Mouse (Mus musculus): ENCODE results near the gene Sh3pxd2b. TPM values are rescaled to one million over a fixed set of nuclear protein-coding genes. Genes with fewer than 3 reads are reported as not detected.

Sh3pxd2b gene
- polyA plus RNA-seq, 1 experiment from 2014 or later = 25.5 TPM

DNA sequence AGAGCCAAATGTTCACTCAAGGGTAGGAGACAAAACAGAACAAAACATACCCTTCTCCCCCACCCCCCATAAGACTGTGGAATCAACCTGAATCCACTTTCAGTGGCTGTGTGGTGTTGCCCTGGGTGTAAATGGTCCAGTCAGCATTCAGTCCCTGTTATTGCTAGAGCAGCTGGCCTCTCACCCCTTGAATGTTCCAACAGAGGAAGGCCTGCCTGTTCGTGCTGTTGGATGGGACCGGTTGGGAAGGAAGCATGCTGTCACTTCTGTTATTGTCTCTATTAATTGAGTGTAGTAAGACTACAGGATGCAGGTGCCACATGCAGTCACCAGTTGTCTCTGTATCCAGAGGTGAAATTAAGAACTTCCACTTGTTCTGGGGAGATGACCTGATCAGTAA is 40.4 kb downstream of the Sh3pxd2b start:
- H3K4me2 ChIP-seq (ENCODE audit: low read depth, severe bottlenecking) = no peak overlapping the region
- no peak for DNase-seq (ENCODE audit: low spot score)
- H3K4me1 ChIP-seq (ENCODE audit: control insufficient read depth, insufficient read depth, low read length) = no peaks in the 10 kb centered on the region
- H3K36me3 ChIP-seq (ENCODE audit: control insufficient read depth, insufficient read depth, low read length) = peaks cover 2% of the 10 kb centered on the region; the same call in 1 of the 2 replicates
- H3K27me3 ChIP-seq (ENCODE audit: control insufficient read depth, insufficient read depth, low read length) = no peaks in the 10 kb centered on the region
- no peaks in the 10 kb centered on the region for H3K9me3 ChIP-seq (ENCODE audit: control insufficient read depth, low read length)
- H3K27ac ChIP-seq (replicated peaks; ENCODE audit: low read depth, low read length) = no peak overlapping the region
- H3K4me3 ChIP-seq (ENCODE audit: low read depth, low read length) = no peak overlapping the region
- 90% methylated on average over 2 of the region's 2 CpGs for WGBS
- no peak for ATAC-seq (ENCODE audit: insufficient number of reproducible peaks, low FRiP score, low TSS enrichment, low read depth)
- no peak overlapping the region for H3K9ac ChIP-seq (ENCODE audit: low read length)

DNA sequence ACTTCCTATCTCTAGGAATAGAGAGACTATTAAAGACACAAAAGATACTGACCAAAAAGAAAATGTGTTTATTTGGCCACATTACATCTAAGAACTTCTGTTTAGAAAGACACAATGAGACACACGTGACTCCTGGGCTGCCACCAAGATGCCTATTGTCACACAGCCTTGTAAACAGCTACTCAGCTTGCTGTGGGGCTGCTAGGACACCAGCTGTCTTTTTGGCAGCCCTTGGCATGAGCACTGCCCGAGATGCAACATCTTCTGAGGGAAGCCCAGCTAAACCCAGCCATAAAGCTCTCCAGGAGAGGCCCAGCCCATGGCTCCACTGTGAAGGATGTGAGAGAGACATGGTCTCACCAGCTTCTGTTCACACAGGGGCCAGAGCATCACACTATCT is 45.5 kb downstream of the Sh3pxd2b start:
- no peak overlapping the region for H3K27ac ChIP-seq (replicated peaks; ENCODE audit: low read depth, low read length)
- H3K4me2 ChIP-seq (ENCODE audit: low read depth, severe bottlenecking) = no peak overlapping the region
- H3K27me3 ChIP-seq (ENCODE audit: control insufficient read depth, insufficient read depth, low read length) = no peaks in the 10 kb centered on the region
- no peaks in the 10 kb centered on the region for H3K9me3 ChIP-seq (ENCODE audit: control insufficient read depth, low read length)
- 70% methylated on average over 2 of the region's 2 CpGs for WGBS
- ATAC-seq (ENCODE audit: insufficient number of reproducible peaks, low FRiP score, low TSS enrichment, low read depth) (no peak), DNase-seq (ENCODE audit: low spot score) (no peak)
- no peak overlapping the region for H3K4me3 ChIP-seq (ENCODE audit: low read depth, low read length)
- no peak overlapping the region for H3K9ac ChIP-seq (ENCODE audit: low read length)
- no peaks in the 10 kb centered on the region for H3K4me1 ChIP-seq (ENCODE audit: control insufficient read depth, insufficient read depth, low read length)
- peaks cover 7% of the 10 kb centered on the region; the same call in 1 of the 2 replicates for H3K36me3 ChIP-seq (ENCODE audit: control insufficient read depth, insufficient read depth, low read length)

DNA sequence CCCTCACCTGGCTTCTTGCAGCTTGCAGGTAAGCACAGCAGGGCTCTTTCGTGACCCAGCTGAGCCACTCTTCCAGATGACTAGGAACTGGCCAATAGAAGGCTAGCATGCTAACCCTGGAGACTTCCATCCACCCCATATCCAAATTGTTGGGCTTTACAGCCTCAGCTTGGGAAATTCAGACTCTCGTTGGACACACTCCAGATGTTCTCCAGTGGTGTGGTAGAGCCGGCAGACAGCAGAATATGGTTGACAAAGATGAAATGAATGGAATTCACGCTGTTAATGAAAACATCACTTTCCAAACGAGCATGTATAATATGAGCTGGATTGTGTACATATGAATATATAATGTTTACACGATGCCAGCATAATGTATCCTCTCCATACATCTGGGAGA is 48.2 kb downstream of the Sh3pxd2b start:
- peaks cover 7% of the 10 kb centered on the region; the same call in 1 of the 2 replicates for H3K36me3 ChIP-seq (ENCODE audit: control insufficient read depth, insufficient read depth, low read length)
- no peak overlapping the region for H3K27ac ChIP-seq (replicated peaks; ENCODE audit: low read depth, low read length)
- H3K9ac ChIP-seq (ENCODE audit: low read length) = no peak overlapping the region
- no peak for ATAC-seq (ENCODE audit: insufficient number of reproducible peaks, low FRiP score, low TSS enrichment, low read depth)
- H3K4me3 ChIP-seq (ENCODE audit: low read depth, low read length) = no peak overlapping the region
- WGBS = 84% methylated on average over 6 of the region's 6 CpGs
- no peak for DNase-seq (ENCODE audit: low spot score)
- no peaks in the 10 kb centered on the region for H3K4me1 ChIP-seq (ENCODE audit: control insufficient read depth, insufficient read depth, low read length)
- H3K27me3 ChIP-seq (ENCODE audit: control insufficient read depth, insufficient read depth, low read length) = no peaks in the 10 kb centered on the region
- no peaks in the 10 kb centered on the region for H3K9me3 ChIP-seq (ENCODE audit: control insufficient read depth, low read length)
- no peak overlapping the region for H3K4me2 ChIP-seq (ENCODE audit: low read depth, severe bottlenecking)

DNA sequence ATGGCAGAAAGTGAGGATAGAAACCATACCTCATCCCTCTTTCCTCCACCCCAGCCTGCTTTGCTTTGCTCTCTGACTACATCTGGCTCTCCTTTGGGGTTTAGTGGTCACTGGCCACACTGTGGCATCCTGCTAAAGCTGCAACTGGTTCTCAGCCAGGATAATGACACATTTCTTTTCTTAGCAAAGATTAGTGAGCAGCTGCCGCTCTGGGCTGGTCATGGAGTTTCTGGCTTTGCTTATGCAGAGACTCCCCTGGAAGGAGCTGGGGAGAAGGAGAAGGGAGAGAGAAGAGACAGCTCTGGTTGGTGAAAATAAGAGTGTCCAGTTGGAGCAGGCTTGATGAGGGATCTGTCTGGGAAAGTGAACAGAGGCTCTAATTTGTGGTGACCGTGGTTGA is 50.8 kb downstream of the Sh3pxd2b start:
- Histone ChIP-seq H3K9ac (ENCODE audit: low read length) (no peak overlapping the region), H3K4me2 (ENCODE audit: low read depth, severe bottlenecking) (no peak overlapping the region), H3K9me3 (ENCODE audit: control insufficient read depth, low read length) (no peaks in the 10 kb centered on the region), H3K4me3 (ENCODE audit: low read depth, low read length) (no peak overlapping the region), H3K27me3 (ENCODE audit: control insufficient read depth, insufficient read depth, low read length) (no peaks in the 10 kb centered on the region), H3K36me3 (ENCODE audit: control insufficient read depth, insufficient read depth, low read length) (peaks cover 7% of the 10 kb centered on the region; the same call in 1 of the 2 replicates), H3K4me1 (ENCODE audit: control insufficient read depth, insufficient read depth, low read length) (no peaks in the 10 kb centered on the region), H3K27ac (replicated peaks; ENCODE audit: low read depth, low read length) (no peak overlapping the region)
- DNase-seq (ENCODE audit: low spot score) = no peak
- ATAC-seq (ENCODE audit: insufficient number of reproducible peaks, low FRiP score, low TSS enrichment, low read depth) = no peak
- 65% methylated on average over 2 of the region's 2 CpGs for WGBS

DNA sequence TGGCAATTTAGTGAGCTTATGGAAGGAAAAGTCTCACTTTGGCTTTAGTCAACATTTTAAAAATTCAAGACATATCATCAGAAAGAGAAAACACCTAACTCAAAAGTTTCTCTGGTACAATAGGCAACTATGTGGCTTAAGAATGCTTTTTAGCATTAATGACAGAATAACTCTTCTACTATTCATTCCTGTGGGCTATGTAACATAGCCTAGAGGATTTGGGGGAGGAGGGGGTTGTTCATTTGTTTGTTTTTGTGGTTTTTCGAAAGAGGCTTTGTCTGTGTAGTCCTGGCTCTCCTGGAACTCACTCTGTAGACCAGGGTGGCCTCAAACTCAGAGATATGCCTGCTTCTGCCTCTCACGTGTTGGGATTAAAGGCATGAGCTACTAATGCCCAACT is 51.6 kb downstream of the Sh3pxd2b start:
- no peak overlapping the region for H3K4me3 ChIP-seq (ENCODE audit: low read depth, low read length)
- H3K9me3 ChIP-seq (ENCODE audit: control insufficient read depth, low read length) = no peaks in the 10 kb centered on the region
- no peak overlapping the region for H3K9ac ChIP-seq (ENCODE audit: low read length)
- peaks cover 3% of the 10 kb centered on the region; the same call in 1 of the 2 replicates for H3K36me3 ChIP-seq (ENCODE audit: control insufficient read depth, insufficient read depth, low read length)
- no peaks in the 10 kb centered on the region for H3K4me1 ChIP-seq (ENCODE audit: control insufficient read depth, insufficient read depth, low read length)
- ATAC-seq (ENCODE audit: insufficient number of reproducible peaks, low FRiP score, low TSS enrichment, low read depth) = no peak
- 85% methylated on average over 2 of the region's 2 CpGs for WGBS
- no peaks in the 10 kb centered on the region for H3K27me3 ChIP-seq (ENCODE audit: control insufficient read depth, insufficient read depth, low read length)
- no peak overlapping the region for H3K4me2 ChIP-seq (ENCODE audit: low read depth, severe bottlenecking)
- DNase-seq (ENCODE audit: low spot score) = no peak
- no peak overlapping the region for H3K27ac ChIP-seq (replicated peaks; ENCODE audit: low read depth, low read length)

DNA sequence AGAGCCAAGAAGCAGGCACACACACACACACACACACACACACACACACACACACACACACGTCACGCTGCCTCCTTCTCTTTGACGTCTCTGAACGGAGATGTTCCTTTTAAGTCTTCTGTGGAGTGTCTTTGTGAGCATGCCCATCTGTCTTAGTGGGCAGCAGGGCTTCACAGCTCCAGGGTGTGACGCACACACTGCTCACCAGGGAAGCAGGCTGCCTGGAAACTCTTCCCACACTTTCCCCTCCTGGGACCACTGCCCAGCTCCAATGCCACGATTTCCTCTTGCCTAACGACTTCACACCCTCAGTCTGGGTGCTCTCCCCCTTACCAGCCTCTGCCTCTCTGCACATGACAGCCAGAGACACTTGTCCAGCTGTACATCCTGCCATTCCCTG is 55.1 kb downstream of the Sh3pxd2b start:
- ATAC-seq (ENCODE audit: insufficient number of reproducible peaks, low FRiP score, low TSS enrichment, low read depth) = no peak
- Histone ChIP-seq H3K4me3 (ENCODE audit: low read depth, low read length) (no peak overlapping the region), H3K4me2 (ENCODE audit: low read depth, severe bottlenecking) (no peak overlapping the region), H3K27ac (replicated peaks; ENCODE audit: low read depth, low read length) (no peak overlapping the region), H3K4me1 (ENCODE audit: control insufficient read depth, insufficient read depth, low read length) (no peaks in the 10 kb centered on the region), H3K27me3 (ENCODE audit: control insufficient read depth, insufficient read depth, low read length) (no peaks in the 10 kb centered on the region), H3K36me3 (ENCODE audit: control insufficient read depth, insufficient read depth, low read length) (peaks cover 4% of the 10 kb centered on the region; the same call in 1 of the 2 replicates), H3K9me3 (ENCODE audit: control insufficient read depth, low read length) (no peaks in the 10 kb centered on the region), H3K9ac (ENCODE audit: low read length) (no peak overlapping the region)
- 65% methylated on average over 7 of the region's 7 CpGs for whole genome bisulfite sequencing
- DNase-seq (ENCODE audit: low spot score) = no peak

DNA sequence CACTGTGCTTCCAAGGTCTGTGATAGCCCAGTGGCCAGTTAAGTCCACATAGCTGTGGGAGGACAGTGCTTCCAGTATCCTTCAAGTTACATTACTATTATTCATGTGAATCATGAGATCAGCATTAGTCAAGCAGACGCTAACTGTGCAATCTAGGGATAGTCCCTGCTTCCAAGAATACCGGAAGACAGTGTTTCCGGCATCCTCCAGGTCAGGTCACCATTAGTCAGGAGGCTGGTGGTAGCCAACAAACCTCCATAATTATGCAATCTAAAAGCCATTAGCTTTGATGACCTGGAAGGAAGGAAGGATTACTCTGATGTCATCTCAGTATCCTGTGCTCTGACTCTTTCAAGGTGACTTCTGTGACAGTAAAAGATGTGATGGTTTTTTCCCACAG is 57.1 kb downstream of the Sh3pxd2b start:
- Histone ChIP-seq H3K27me3 (ENCODE audit: control insufficient read depth, insufficient read depth, low read length) (no peaks in the 10 kb centered on the region), H3K4me2 (ENCODE audit: low read depth, severe bottlenecking) (no peak overlapping the region), H3K36me3 (ENCODE audit: control insufficient read depth, insufficient read depth, low read length) (peaks cover 6% of the 10 kb centered on the region; the same call in 1 of the 2 replicates), H3K4me1 (ENCODE audit: control insufficient read depth, insufficient read depth, low read length) (no peaks in the 10 kb centered on the region), H3K9ac (ENCODE audit: low read length) (no peak overlapping the region), H3K9me3 (ENCODE audit: control insufficient read depth, low read length) (no peaks in the 10 kb centered on the region), H3K27ac (replicated peaks; ENCODE audit: low read depth, low read length) (no peak overlapping the region), H3K4me3 (ENCODE audit: low read depth, low read length) (no peak overlapping the region)
- WGBS = 84% methylated on average over 3 of the region's 3 CpGs
- DNase-seq (ENCODE audit: low spot score) (no peak), ATAC-seq (ENCODE audit: insufficient number of reproducible peaks, low FRiP score, low TSS enrichment, low read depth) (no peak)

DNA sequence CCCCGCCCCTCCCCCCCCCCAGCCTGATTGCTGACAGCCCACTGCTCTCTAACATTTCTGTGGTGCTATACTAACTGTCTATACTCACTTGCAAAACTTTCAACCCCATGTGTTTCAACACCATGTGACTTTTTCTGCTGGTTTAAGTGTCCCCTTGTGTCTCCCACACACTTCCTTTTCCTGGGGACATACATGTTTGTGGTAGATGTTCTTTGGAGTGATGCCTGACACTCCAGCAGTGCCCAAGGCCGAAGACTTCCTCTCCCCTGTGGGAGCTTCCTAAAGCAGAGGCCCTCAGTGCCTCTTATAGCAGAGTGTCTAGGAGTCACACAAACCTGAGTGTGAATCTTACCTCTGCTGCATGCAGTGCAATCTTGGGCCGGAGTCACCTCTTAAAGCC is 60.2 kb downstream of the Sh3pxd2b start:
- ATAC-seq (ENCODE audit: insufficient number of reproducible peaks, low FRiP score, low TSS enrichment, low read depth) = no peak
- WGBS = 87% methylated on average over 3 of the region's 3 CpGs
- peaks cover 5% of the 10 kb centered on the region for H3K36me3 ChIP-seq (ENCODE audit: control insufficient read depth, insufficient read depth, low read length)
- no peak overlapping the region for H3K4me3 ChIP-seq (ENCODE audit: low read depth, low read length)
- H3K27ac ChIP-seq (replicated peaks; ENCODE audit: low read depth, low read length) = no peak overlapping the region
- no peaks in the 10 kb centered on the region for H3K9me3 ChIP-seq (ENCODE audit: control insufficient read depth, low read length)
- no peaks in the 10 kb centered on the region for H3K4me1 ChIP-seq (ENCODE audit: control insufficient read depth, insufficient read depth, low read length)
- no peak overlapping the region for H3K9ac ChIP-seq (ENCODE audit: low read length)
- no peak overlapping the region for H3K4me2 ChIP-seq (ENCODE audit: low read depth, severe bottlenecking)
- DNase-seq (ENCODE audit: low spot score) = no peak
- H3K27me3 ChIP-seq (ENCODE audit: control insufficient read depth, insufficient read depth, low read length) = no peaks in the 10 kb centered on the region

DNA sequence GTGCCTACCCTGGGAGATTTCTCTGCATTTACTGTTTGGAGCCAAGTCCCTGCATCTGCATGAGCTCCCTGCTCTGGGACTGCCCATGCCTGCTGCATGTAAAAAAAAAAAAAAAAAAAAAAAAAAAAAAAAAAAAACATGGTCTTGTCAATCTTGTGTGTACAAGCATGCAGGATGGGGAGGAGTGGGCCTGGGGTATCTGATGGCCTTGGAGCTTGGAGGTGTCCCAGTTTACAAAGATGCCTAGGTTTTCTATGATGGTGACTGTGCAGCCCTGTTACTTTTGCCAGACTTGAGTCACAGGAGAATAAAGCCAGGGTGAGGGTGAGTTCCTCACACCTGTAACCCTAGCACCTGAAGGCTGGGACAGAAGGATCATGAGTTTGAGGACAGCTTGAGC is 61.4 kb downstream of the Sh3pxd2b start:
- Histone ChIP-seq H3K4me3 (ENCODE audit: low read depth, low read length) (no peak overlapping the region), H3K9ac (ENCODE audit: low read length) (no peak overlapping the region), H3K36me3 (ENCODE audit: control insufficient read depth, insufficient read depth, low read length) (peaks cover 10% of the 10 kb centered on the region), H3K4me1 (ENCODE audit: control insufficient read depth, insufficient read depth, low read length) (no peaks in the 10 kb centered on the region), H3K27ac (replicated peaks; ENCODE audit: low read depth, low read length) (no peak overlapping the region), H3K9me3 (ENCODE audit: control insufficient read depth, low read length) (no peaks in the 10 kb centered on the region), H3K27me3 (ENCODE audit: control insufficient read depth, insufficient read depth, low read length) (no peaks in the 10 kb centered on the region), H3K4me2 (ENCODE audit: low read depth, severe bottlenecking) (no peak overlapping the region)
- DNase-seq (ENCODE audit: low spot score) = no peak
- no peak for ATAC-seq (ENCODE audit: insufficient number of reproducible peaks, low FRiP score, low TSS enrichment, low read depth)

Data from limb, embryonic 11.5 days (tissue).